Mouse (Mus musculus): Measurements from ENCODE around the gene Grap2.

GRCm38 (mm10) chr15:80632280-80632893 is 60.0 kb downstream of the Grap2 start:
- no peak for TF ChIP-seq CTCF (IDR thresholded peaks at IDR 0.05; ENCODE audit: borderline replicate concordance, insufficient read depth, low read depth, low read length)
- no peak for TF ChIP-seq POLR2A (IDR thresholded peaks at IDR 0.05; ENCODE audit: borderline replicate concordance, insufficient read depth, low read length)
